ENCODE assay signal across 25 mouse cellular contexts in genomic region chr14:29650591-29650990, GRCm38 (mm10).
DNase-seq lines count a peak whose midpoint lies in the region; ATAC-seq lines count a peak whose summit lies in the region.
"Had no signal": no experiment of that assay in that cellular context is flagged by ENCODE, and none has a peak within 500 bp of the region (broad histone marks: within the 10 kb centered on the region; RNA-seq: fewer than 3 reads in every experiment).

No protein-coding gene starts in this region.

- no peaks in the 10 kb centered on the region for H3K9me3 ChIP-seq in forebrain, embryonic 16.5 days (ENCODE audit: control insufficient read depth, low read length)
- H3K9me3 ChIP-seq: hindbrain, embryonic 10.5 days; hindbrain, embryonic 15.5 days; liver, embryonic 12.5 days; neural tube, embryonic 13.5 days had no signal

- peak; percentile 66 for ATAC-seq in frontal cortex, adult (ENCODE audit: low TSS enrichment)
- peak; percentile 57; the same call in 1 of the 2 replicates for ATAC-seq in forebrain, embryonic 16.5 days
- ATAC-seq: CD4-positive, CD25-positive, alpha-beta regulatory T cell, adult 4 months; inflammation-experienced regulatory T-cells, adult 6 months; liver, embryonic 12.5 days; liver, postnatal 0 days had no signal

- peaks cover 4% of the 10 kb centered on the region; the same call in 1 of the 2 replicates for H3K4me1 ChIP-seq in forebrain, embryonic 16.5 days (replicated peaks; ENCODE audit: control insufficient read depth, insufficient read depth, low read length)
- H3K4me1 ChIP-seq: liver, embryonic 12.5 days had no signal

- WGBS in forebrain, embryonic 16.5 days = 66% methylated on average over 5 of the region's 5 CpGs

- H3K27me3 ChIP-seq in forebrain, embryonic 16.5 days (replicated peaks; ENCODE audit: control insufficient read depth, insufficient read depth, low read length) = no peaks in the 10 kb centered on the region
- H3K27me3 ChIP-seq: hindbrain, embryonic 15.5 days; liver, embryonic 12.5 days; neural tube, embryonic 13.5 days had no signal

- H3K27ac ChIP-seq in forebrain, embryonic 16.5 days (ENCODE audit: low read length) = peak overlapping the region; percentile 44; the same call in 1 of the 2 replicates
- H3K27ac ChIP-seq: hindbrain, embryonic 10.5 days; hindbrain, embryonic 15.5 days; liver, embryonic 12.5 days; neural tube, embryonic 13.5 days had no signal

- no peak overlapping the region for H3K9ac ChIP-seq in forebrain, embryonic 16.5 days (replicated peaks; ENCODE audit: low read depth, low read length)
- H3K9ac ChIP-seq: hindbrain, embryonic 15.5 days; liver, embryonic 12.5 days; liver, postnatal 0 days; neural tube, embryonic 13.5 days had no signal

- no peak overlapping the region for H3K4me2 ChIP-seq in forebrain, embryonic 16.5 days (ENCODE audit: low read length)
- H3K4me2 ChIP-seq: hindbrain, embryonic 15.5 days; liver, embryonic 12.5 days; midbrain, embryonic 11.5 days; neural tube, embryonic 13.5 days had no signal

- no peak overlapping the region for H3K4me3 ChIP-seq in forebrain, embryonic 16.5 days (replicated peaks; ENCODE audit: low read length)
- H3K4me3 ChIP-seq: hindbrain, embryonic 10.5 days; hindbrain, embryonic 15.5 days; liver, embryonic 12.5 days; neural tube, embryonic 13.5 days had no signal

- intact Hi-C loops in left cerebral cortex, postnatal 4 days (cut with DNase I) = no loop called here

- DNase-seq in frontal cortex, postnatal 25 days (ENCODE audit: low spot score in 2 of 2) = no peak
- peak; percentile 46 for DNase-seq in left cerebral cortex, adult 11 months (ENCODE audit: low spot score)
- no peak for DNase-seq in left cerebral cortex, postnatal 4 days
- DNase-seq in brain, adult 2 months (ENCODE audit: low read depth, low spot score) = peak; percentile 77
- no peak for DNase-seq in ovary, adult 18-20 months (ENCODE audit: low spot score)
- no peak for DNase-seq in urinary bladder, postnatal 4 days (ENCODE audit: low spot score in 2 of 2)
- DNase-seq: adrenal gland, postnatal 25 days; cerebellum, adult 8-10 months; cerebellum, postnatal 36 days; gastrocnemius, postnatal 14 days; heart, postnatal 14 days; kidney, adult 18-20 months; kidney, postnatal 36 days; liver, postnatal 0 days; lung, postnatal 36 days; thymus, postnatal 4 days had no signal

- H3K36me3 ChIP-seq in forebrain, embryonic 16.5 days (ENCODE audit: control insufficient read depth, insufficient read depth) = no peaks in the 10 kb centered on the region
- H3K36me3 ChIP-seq: hindbrain, embryonic 10.5 days; hindbrain, embryonic 15.5 days; liver, embryonic 12.5 days; neural tube, embryonic 13.5 days had no signal

Comparison
In these comparisons a context has a peak if more than half of its experiments do, and no peak if none do; other contexts are left out.
1. DNase-seq: peak in left cerebral cortex, adult 11 months (single experiment) and brain, adult 2 months (single experiment); none in frontal cortex, postnatal 25 days (0 of 2), left cerebral cortex, postnatal 4 days (single experiment), ovary, adult 18-20 months (single experiment) and urinary bladder, postnatal 4 days (0 of 2).